Mouse (Mus musculus) ES-E14 (cell line): ENCODE measurements around the gene Paqr3. TPM values are rescaled to one million over a fixed set of nuclear protein-coding genes. Genes with fewer than 3 reads are reported as not detected.

Experiments used
- DNase-seq: peaks from one replicate; pipeline ENCODE4 v3.0.0-alpha.2; 2013; ENCODE audit warnings: low read depth, low spot score
- H3K27ac ChIP-seq: 2 replicates; pipeline ENCODE4 v1.5.1; 2012; ENCODE audit warnings: low read depth, mild to moderate bottlenecking, low read length, moderate library complexity, mixed read lengths; ENCODE audit not compliant: poor library complexity, insufficient read depth, severe bottlenecking
- H3K36me3 ChIP-seq: 2 replicates; pipeline ENCODE4 v1.6.1; 2012; ENCODE audit warnings: mild to moderate bottlenecking, low read length, moderate library complexity, mixed read lengths; ENCODE audit not compliant: control insufficient read depth, poor library complexity, insufficient read depth, severe bottlenecking
- H3K4me1 ChIP-seq, 2 experiments: fragments of 150-350 bp in 1 of 2; sonication (generic) in 1 of 2; 2 replicates each; pipeline ENCODE4 v1.6.1; 2012; ENCODE audit warnings: low read length in 2 of 2, mild to moderate bottlenecking in 1 of 2, mixed read lengths in 1 of 2; ENCODE audit not compliant: control insufficient read depth in 2 of 2, insufficient read depth in 2 of 2, poor library complexity in 1 of 2
- H3K4me3 ChIP-seq, 2 experiments: fragments of 150-350 bp in 1 of 2; sonication (generic) in 1 of 2; 2 replicates each; pipeline ENCODE4 v1.5.1; 2012; ENCODE audit warnings: low read length in 2 of 2, low read depth in 1 of 2, mild to moderate bottlenecking in 1 of 2, mixed read lengths in 1 of 2; ENCODE audit not compliant: insufficient read depth in 1 of 2, poor library complexity in 1 of 2, severe bottlenecking in 1 of 2
- H3K9ac ChIP-seq: 2 replicates; pipeline ENCODE4 v1.6.1; 2012; ENCODE audit warnings: low read depth, mild to moderate bottlenecking, low read length, mixed read lengths; ENCODE audit not compliant: poor library complexity, insufficient read depth, severe bottlenecking
- H3K9me3 ChIP-seq: fragments of 150-350 bp; sonication (generic); 2 replicates; pipeline ENCODE4 v1.6.1; 2012; ENCODE audit warnings: low read depth, mild to moderate bottlenecking, low read length; ENCODE audit not compliant: control insufficient read depth, insufficient read depth
- CHD2 ChIP-seq: IDR thresholded peaks from 2 replicates; pipeline ENCODE4 v1.6.1; 2014; ENCODE audit warnings: mild to moderate bottlenecking, low read depth, low read length, inconsistent platforms
- HCFC1 ChIP-seq: IDR thresholded peaks from 2 replicates; pipeline ENCODE4 v1.6.1; 2012; ENCODE audit warnings: low read length, inconsistent platforms, borderline replicate concordance; ENCODE audit not compliant: insufficient read depth
- MAFK ChIP-seq: IDR thresholded peaks from 2 replicates; pipeline ENCODE4 v1.6.1; 2014; ENCODE audit warnings: mild to moderate bottlenecking, low read depth, low read length, inconsistent platforms; ENCODE audit not compliant: insufficient read depth
- ZC3H11A ChIP-seq: IDR thresholded peaks from 2 replicates; pipeline ENCODE4 v1.6.1; 2012; ENCODE audit warnings: low read depth, mild to moderate bottlenecking, inconsistent platforms, low read length, borderline replicate concordance
- ZNF384 ChIP-seq: IDR thresholded peaks from 2 replicates; pipeline ENCODE4 v1.6.1; 2012; ENCODE audit warnings: low read depth, low read length, inconsistent platforms
- in situ Hi-C, 2 experiments: fragments of 600-800 bp; cut with MboI; formaldehyde crosslinking; loops; one replicate each; pipeline ENCODE4 v1.15.1; 2025; ENCODE audit warnings: low sequenced_read_pairs in 2 of 2, inconsistent platforms in 1 of 2; ENCODE audit not compliant: unreplicated experiment in 2 of 2
- total RNA-seq: library from RNA; depleted of rRNA; stranded (reverse); fragments of 300-350 nt; gene quantifications from 2 replicates; pipeline ENCODE4 v1.2.3, GENCODE M21; 2012

Gene Paqr3
- total RNA-seq, 1 experiment = 10.0 TPM

- Histone ChIP-seq H3K9ac (no peak overlapping the region), H3K36me3 (no peaks in the 10 kb centered on the region; the same call in 1 of the 2 replicates), H3K27ac (no peak overlapping the region), H3K4me1 (peaks cover 0 to 4% of the 10 kb centered on the region in 2 experiments; a peak in 2 of 4 replicates), H3K9me3 (no peaks in the 10 kb centered on the region), H3K4me3 (no peak overlapping the region)
- no peak for DNase-seq
- in situ Hi-C loops = no loop called here
- TF ChIP-seq HCFC1 = no peak
- TF ChIP-seq ZC3H11A = no peak
- TF ChIP-seq ZNF384 = no peak
- no peak for TF ChIP-seq CHD2
- no peak for TF ChIP-seq MAFK
Observed at GRCm38 (mm10) chr5:97084541-97084940, 26.9 kb downstream of the Paqr3 start.

DNA sequence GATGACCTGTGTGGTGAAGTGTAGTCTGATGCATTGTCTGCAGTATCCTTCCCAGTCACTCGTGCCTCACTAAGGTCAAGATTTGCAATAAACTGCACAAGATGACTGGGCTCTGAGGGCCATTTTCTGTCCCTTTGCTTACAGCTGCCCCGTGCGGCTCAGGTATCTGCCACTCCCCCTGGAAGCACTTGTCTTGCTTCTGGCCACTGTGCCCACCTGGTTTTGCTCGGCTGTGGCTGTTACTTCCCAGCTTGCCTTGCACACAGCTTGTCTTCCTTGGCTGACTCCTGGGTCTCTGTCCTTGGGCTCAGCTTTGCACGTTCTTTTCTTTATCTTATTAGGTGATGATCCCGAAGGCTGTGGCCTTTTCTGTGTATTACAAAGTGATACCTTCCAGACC is 27.7 kb downstream of the Paqr3 start:
- no peak for DNase-seq
- TF ChIP-seq ZNF384 = no peak
- TF ChIP-seq CHD2 = no peak
- no peak for TF ChIP-seq MAFK
- TF ChIP-seq ZC3H11A = no peak
- TF ChIP-seq HCFC1 = no peak
- in situ Hi-C loops = no loop called here
- H3K9me3 ChIP-seq = no peaks in the 10 kb centered on the region
- H3K36me3 ChIP-seq = no peaks in the 10 kb centered on the region; the same call in 1 of the 2 replicates
- peaks cover 0 to 2% of the 10 kb centered on the region in 2 experiments; a peak in 2 of 4 replicates for H3K4me1 ChIP-seq
- H3K4me3 ChIP-seq = no peak overlapping the region
- no peak overlapping the region for H3K27ac ChIP-seq
- H3K9ac ChIP-seq = no peak overlapping the region

DNA sequence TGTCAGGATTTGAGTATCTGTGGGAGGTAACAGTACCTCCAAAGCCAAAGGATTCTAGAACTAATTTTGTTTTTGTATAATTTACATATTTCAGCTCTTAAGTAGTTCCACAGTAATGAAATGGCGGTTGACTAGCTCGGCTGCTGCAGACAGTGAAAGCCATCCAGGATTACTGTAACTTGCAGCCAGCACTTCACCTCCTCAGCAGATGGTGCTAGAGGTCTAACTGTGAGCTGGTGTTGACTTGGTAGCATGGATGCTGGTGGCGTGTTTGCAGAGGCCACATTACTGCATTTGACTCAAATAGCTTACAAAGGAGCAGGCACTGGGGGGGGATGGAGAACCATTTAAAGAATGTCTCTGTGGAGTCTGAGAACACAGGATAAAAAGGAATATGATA is 29.9 kb downstream of the Paqr3 start:
- in situ Hi-C loops = no loop called here
- H3K4me1 ChIP-seq = no peaks in the 10 kb centered on the region
- H3K4me3 ChIP-seq = no peak overlapping the region
- no peaks in the 10 kb centered on the region for H3K36me3 ChIP-seq
- TF ChIP-seq CHD2 (no peak), ZC3H11A (no peak)
- no peak overlapping the region for H3K27ac ChIP-seq
- no peak overlapping the region for H3K9ac ChIP-seq
- no peaks in the 10 kb centered on the region for H3K9me3 ChIP-seq
- DNase-seq = no peak

DNA sequence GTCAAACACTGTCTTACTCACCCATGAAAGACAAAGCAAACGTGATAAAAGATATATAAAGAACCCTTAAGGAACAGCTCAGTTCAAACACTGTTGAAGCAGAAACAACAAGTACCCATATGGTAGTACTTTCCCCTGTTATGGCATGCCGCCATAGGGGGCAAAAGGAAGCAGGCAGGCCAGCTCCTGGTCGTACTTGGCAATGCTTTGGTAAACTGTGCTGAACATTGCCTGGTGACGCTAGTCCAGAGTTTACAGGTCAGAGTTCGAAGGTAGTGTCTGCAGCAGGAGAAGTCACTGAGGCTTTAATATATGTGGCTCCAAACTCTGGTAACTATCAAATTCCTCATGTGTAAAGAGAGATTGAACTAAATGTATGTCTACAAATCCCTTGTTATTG is 32.8 kb downstream of the Paqr3 start:
- no peak overlapping the region for H3K9ac ChIP-seq
- TF ChIP-seq HCFC1 = no peak
- no peak for TF ChIP-seq MAFK
- TF ChIP-seq ZNF384 = no peak
- no peak for TF ChIP-seq ZC3H11A
- TF ChIP-seq CHD2 = no peak
- no peaks in the 10 kb centered on the region for H3K36me3 ChIP-seq
- no peaks in the 10 kb centered on the region for H3K9me3 ChIP-seq
- DNase-seq = no peak
- H3K4me3 ChIP-seq = no peak overlapping the region
- in situ Hi-C loops = no loop called here
- H3K27ac ChIP-seq = no peak overlapping the region
- H3K4me1 ChIP-seq = no peaks in the 10 kb centered on the region

DNA sequence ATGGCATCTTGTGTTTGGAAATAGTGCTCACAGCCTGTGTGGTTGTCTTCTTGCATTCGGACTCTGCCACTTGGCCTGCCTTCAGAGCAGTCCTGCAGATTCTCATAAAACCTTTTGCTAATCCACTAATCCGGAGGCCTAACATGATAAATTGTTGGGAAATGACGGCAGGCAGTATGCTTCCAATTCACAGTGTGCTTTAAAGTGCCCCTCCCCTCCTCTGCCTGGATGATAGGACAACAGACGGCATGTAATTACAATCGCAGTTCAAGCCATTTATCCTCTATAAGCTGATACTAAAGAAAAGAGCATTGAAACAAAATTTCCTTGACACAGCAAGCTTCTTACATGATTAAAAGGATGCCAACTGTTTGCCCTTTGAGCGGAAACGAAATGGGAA is 33.7 kb downstream of the Paqr3 start:
- Histone ChIP-seq H3K9me3 (no peaks in the 10 kb centered on the region), H3K9ac (no peak overlapping the region), H3K4me1 (no peaks in the 10 kb centered on the region), H3K27ac (no peak overlapping the region), H3K36me3 (no peaks in the 10 kb centered on the region), H3K4me3 (no peak overlapping the region)
- no peak for TF ChIP-seq MAFK
- no peak for TF ChIP-seq CHD2
- TF ChIP-seq ZNF384 = no peak
- TF ChIP-seq HCFC1 = no peak
- TF ChIP-seq ZC3H11A = no peak
- in situ Hi-C loops = no loop called here
- no peak for DNase-seq
